In genomic region chr19:57363076-57363475, GRCm38 (mm10) we compare ENCODE assay signal across 10 mouse cellular contexts. TPM values are rescaled to one million over a fixed set of nuclear protein-coding genes. Genes with fewer than 3 reads are reported as not detected.
DNase-seq lines count a peak whose midpoint lies in the region; ATAC-seq and TF ChIP-seq lines count a peak whose summit lies in the region.
"Had no signal": no experiment of that assay in that cellular context is flagged by ENCODE, and none has a peak within 500 bp of the region (broad histone marks: within the 10 kb centered on the region; RNA-seq: fewer than 3 reads in every experiment).

No protein-coding gene starts in this region.

- H3K9me3 ChIP-seq in kidney, embryonic 16.5 days (ENCODE audit: low read length) = no peaks in the 10 kb centered on the region
- no peaks in the 10 kb centered on the region for H3K9me3 ChIP-seq in embryonic facial prominence, embryonic 14.5 days (ENCODE audit: control insufficient read depth, low read length)
- no peaks in the 10 kb centered on the region for H3K9me3 ChIP-seq in intestine, embryonic 15.5 days

- H3K27me3 ChIP-seq in kidney, embryonic 16.5 days (ENCODE audit: insufficient read depth, low read length) = no peaks in the 10 kb centered on the region
- no peaks in the 10 kb centered on the region for H3K27me3 ChIP-seq in kidney, adult 2 months (replicated peaks; ENCODE audit: control insufficient read depth, insufficient read depth, low read length)
- H3K27me3 ChIP-seq in embryonic facial prominence, embryonic 14.5 days (replicated peaks; ENCODE audit: control insufficient read depth, insufficient read depth, low read length) = no peaks in the 10 kb centered on the region
- H3K27me3 ChIP-seq in intestine, embryonic 15.5 days (replicated peaks) = no peaks in the 10 kb centered on the region
- no peaks in the 10 kb centered on the region for H3K27me3 ChIP-seq in myocyte (ENCODE audit: control insufficient read depth, insufficient read depth, insufficient read length)
- no peaks in the 10 kb centered on the region for H3K27me3 ChIP-seq in thymus, adult 2 months (ENCODE audit: control insufficient read depth, insufficient read depth, low read length)

- peaks cover 84% of the 10 kb centered on the region for H3K79me2 ChIP-seq in myocyte (ENCODE audit: control insufficient read depth, insufficient read depth)

- peaks cover 74% of the 10 kb centered on the region for H3K4me1 ChIP-seq in kidney, embryonic 16.5 days (ENCODE audit: insufficient read depth, low read length)
- peaks cover 35% of the 10 kb centered on the region for H3K4me1 ChIP-seq in kidney, adult 2 months (ENCODE audit: control insufficient read depth, insufficient read depth, low read length)
- peaks cover 53% of the 10 kb centered on the region for H3K4me1 ChIP-seq in embryonic facial prominence, embryonic 14.5 days (ENCODE audit: control insufficient read depth, insufficient read depth, low read length)
- H3K4me1 ChIP-seq in intestine, embryonic 15.5 days (replicated peaks) = peaks cover 52% of the 10 kb centered on the region
- H3K4me1 ChIP-seq in thymus, adult 2 months (replicated peaks; ENCODE audit: control insufficient read depth, insufficient read depth, low read length) = peaks cover 48% of the 10 kb centered on the region

- TF ChIP-seq CTCF in kidney, adult 2 months (conservative IDR thresholded peaks at IDR 0.05; ENCODE audit: insufficient read depth, insufficient read length, low read depth, low read length) = no peak
- TF ChIP-seq CTCF in thymus, adult 2 months (IDR thresholded peaks at IDR 0.05; ENCODE audit: borderline replicate concordance, control insufficient read depth, extremely low read depth, insufficient read depth, low read length, poor library complexity) = no peak

- no peak for TF ChIP-seq POLR2A in kidney, adult 2 months (IDR thresholded peaks at IDR 0.05; ENCODE audit: low read depth, low read length)
- no peak for TF ChIP-seq POLR2A in myocyte (IDR thresholded peaks at IDR 0.05; ENCODE audit: insufficient read length, low read depth)
- no peak for TF ChIP-seq POLR2A in thymus, adult 2 months (IDR thresholded peaks at IDR 0.05; ENCODE audit: control insufficient read depth, extremely low read depth, insufficient read depth, low read length, poor library complexity)

- WGBS in kidney, embryonic 16.5 days = 19% methylated on average over 7 of the region's 7 CpGs
- 38% methylated on average over 7 of the region's 7 CpGs for WGBS in kidney, adult 2 months
- WGBS in embryonic facial prominence, embryonic 14.5 days = 28% methylated on average over 7 of the region's 7 CpGs
- WGBS in intestine, embryonic 15.5 days = 16% methylated on average over 7 of the region's 7 CpGs
- WGBS in thymus, adult 2 months = 66% methylated on average over 7 of the region's 7 CpGs

- peak overlapping the region; percentile 52 for H3K4me2 ChIP-seq in kidney, embryonic 16.5 days (replicated peaks; ENCODE audit: low read depth, low read length)
- H3K4me2 ChIP-seq in embryonic facial prominence, embryonic 14.5 days (ENCODE audit: low read depth, low read length) = peak overlapping the region; percentile 76
- peak overlapping the region; percentile 49 for H3K4me2 ChIP-seq in intestine, embryonic 15.5 days (replicated peaks)
- peak overlapping the region; percentile 97 for H3K4me2 ChIP-seq in myocyte (ENCODE audit: low read depth)

- H3K4me3 ChIP-seq in kidney, embryonic 16.5 days (ENCODE audit: low read length) = peak overlapping the region; percentile 35
- no peak overlapping the region for H3K4me3 ChIP-seq in kidney, adult 2 months (ENCODE audit: insufficient read depth, low read depth, low read length)
- peak overlapping the region; percentile 98 for H3K4me3 ChIP-seq in embryonic facial prominence, embryonic 14.5 days (ENCODE audit: low read depth, low read length)
- H3K4me3 ChIP-seq in intestine, embryonic 15.5 days (replicated peaks) = peak overlapping the region; percentile 19
- peak overlapping the region; percentile 60 for H3K4me3 ChIP-seq in myocyte
- H3K4me3 ChIP-seq in thymus, adult 2 months (ENCODE audit: control insufficient read depth, insufficient read depth, low read length) = no peak overlapping the region

- peak overlapping the region; percentile 52 for H3K9ac ChIP-seq in kidney, embryonic 16.5 days (replicated peaks; ENCODE audit: low read length)
- H3K9ac ChIP-seq in embryonic facial prominence, embryonic 14.5 days (ENCODE audit: low read depth, low read length) = peak overlapping the region; percentile 37
- H3K9ac ChIP-seq in intestine, embryonic 15.5 days = peak overlapping the region; percentile 23; the same call in 1 of the 2 replicates

- no peak overlapping the region for H3ac ChIP-seq in myocyte (ENCODE audit: control insufficient read depth, insufficient read length)

- no peak for ATAC-seq in kidney, embryonic 16.5 days (ENCODE audit: low FRiP score, low TSS enrichment)
- ATAC-seq in embryonic facial prominence, embryonic 14.5 days (ENCODE audit: low read depth) = no peak
- no peak for ATAC-seq in intestine, embryonic 15.5 days

- DNase-seq in kidney, adult 2 months = no peak
- DNase-seq in embryonic facial prominence, embryonic 14.5 days (ENCODE audit: low spot score) = no peak
- no peak for DNase-seq in thymus, adult 2 months
- DNase-seq in left cerebral cortex, adult 11 months (ENCODE audit: low spot score) = no peak
- DNase-seq in yolk sac, embryonic 10.5 days (ENCODE audit: low spot score) = no peak
- DNase-seq: cerebellum, adult 11 months; kidney, postnatal 10 days had no signal

- peak overlapping the region; percentile 16; the same call in 1 of the 2 replicates for H3K27ac ChIP-seq in kidney, embryonic 16.5 days (ENCODE audit: low read length)
- H3K27ac ChIP-seq in kidney, adult 2 months (ENCODE audit: insufficient read depth, low read depth, low read length) = no peak overlapping the region
- 0 out of 2 replicates have a peak overlapping the region, but pooled peaks have one; percentile 21 for H3K27ac ChIP-seq in embryonic facial prominence, embryonic 14.5 days (replicated peaks; ENCODE audit: low read depth, low read length)
- H3K27ac ChIP-seq in intestine, embryonic 15.5 days = no peak overlapping the region
- H3K27ac ChIP-seq in thymus, adult 2 months (ENCODE audit: control insufficient read depth, insufficient read depth, low read length) = no peak overlapping the region

- no peaks in the 10 kb centered on the region for H3K36me3 ChIP-seq in kidney, embryonic 16.5 days (ENCODE audit: insufficient read depth, low read length)
- H3K36me3 ChIP-seq in kidney, adult 2 months (ENCODE audit: control insufficient read depth, insufficient read depth, low read length) = no peaks in the 10 kb centered on the region
- H3K36me3 ChIP-seq in embryonic facial prominence, embryonic 14.5 days (ENCODE audit: control insufficient read depth, insufficient read depth, low read length) = 0 out of 2 replicates have a peak, but pooled peaks cover 3% of the 10 kb centered on the region
- no peaks in the 10 kb centered on the region for H3K36me3 ChIP-seq in intestine, embryonic 15.5 days
- no peaks in the 10 kb centered on the region for H3K36me3 ChIP-seq in myocyte (ENCODE audit: control insufficient read depth, insufficient read depth)
- H3K36me3 ChIP-seq in thymus, adult 2 months (ENCODE audit: control insufficient read depth, insufficient read depth, low read length) = no peaks in the 10 kb centered on the region

TF ChIP-seq in myocyte, 11 proteins besides CTCF, POLR2A, EP300 and RAD21:
- TF ChIP-seq TCF12 (IDR thresholded peaks at IDR 0.05; ENCODE audit: insufficient read depth, poor library complexity, severe bottlenecking) (no peak), MYOG (IDR thresholded peaks at IDR 0.05; ENCODE audit: control insufficient read depth in 1 of 3, insufficient read depth in 1 of 3, insufficient read length in 2 of 3, low read depth in 2 of 3) (no peak), USF1 (IDR thresholded peaks at IDR 0.05; ENCODE audit: low read depth) (no peak), E2F4 (IDR thresholded peaks at IDR 0.05; ENCODE audit: insufficient read depth) (no peak), POLR2AphosphoS2 (IDR thresholded peaks at IDR 0.05; ENCODE audit: insufficient read length, low read depth) (no peak), MYOD1 (IDR thresholded peaks at IDR 0.05; ENCODE audit: control insufficient read depth in 1 of 3, insufficient read length in 2 of 3, low read depth in 2 of 3) (no peak), REST (IDR thresholded peaks at IDR 0.05; ENCODE audit: insufficient read depth, insufficient read length) (no peak), TCF3 (IDR thresholded peaks at IDR 0.05; ENCODE audit: insufficient read length, low read depth) (no peak), CEBPB (IDR thresholded peaks at IDR 0.05; ENCODE audit: insufficient read depth, poor library complexity, severe bottlenecking) (no peak), SRF (IDR thresholded peaks at IDR 0.05; ENCODE audit: control insufficient read depth, insufficient read length, low read depth) (no peak), MAX (IDR thresholded peaks at IDR 0.05; ENCODE audit: low read depth) (no peak)

RNA-seq across cellular contexts. Expression of gene Fam160b1, which starts 2.6 kb away (rescaled TPM):
- polyA plus RNA-seq in kidney, embryonic 16.5 days (2015; fragmentation: Nextera tagmentation; extraction: Ambion mirVana) = 13.1 and 14.3 TPM in 2 replicates
- polyA plus RNA-seq in kidney, adult 2 months (2012; rRNA removed) = 7.3 and 8.0 TPM in 2 replicates
- polyA plus RNA-seq in embryonic facial prominence, embryonic 14.5 days (2014; fragmentation: Nextera tagmentation; extraction: Ambion mirVana) = 18.4 and 20.0 TPM in 2 replicates
- polyA plus RNA-seq in intestine, embryonic 15.5 days (2015; fragmentation: Nextera tagmentation; extraction: Ambion mirVana) = 11.7 and 12.8 TPM in 2 replicates
- 7.1 TPM for polyA plus RNA-seq in myocyte (2012; fragmentation: generic; extraction: Trizol)
- polyA plus RNA-seq in thymus, adult 2 months (2012; rRNA removed) = 26.1 and 28.3 TPM in 2 replicates

RNA-seq across cellular contexts. Expression of gene Ablim1, which starts 48.4 kb away (rescaled TPM):
- 39.3 and 43.2 TPM in 2 replicates for polyA plus RNA-seq in kidney, embryonic 16.5 days (2015; fragmentation: Nextera tagmentation; extraction: Ambion mirVana)
- polyA plus RNA-seq in kidney, adult 2 months (2012; rRNA removed) = 34.7 and 38.3 TPM in 2 replicates
- polyA plus RNA-seq in embryonic facial prominence, embryonic 14.5 days (2014; fragmentation: Nextera tagmentation; extraction: Ambion mirVana) = 48.5 and 49.3 TPM in 2 replicates
- 28.0 and 31.2 TPM in 2 replicates for polyA plus RNA-seq in intestine, embryonic 15.5 days (2015; fragmentation: Nextera tagmentation; extraction: Ambion mirVana)
- polyA plus RNA-seq in myocyte (2012; fragmentation: generic; extraction: Trizol) = 29.9 TPM
- 216 and 231 TPM in 2 replicates for polyA plus RNA-seq in thymus, adult 2 months (2012; rRNA removed)

Comparison
In these comparisons a context has a peak if more than half of its experiments do, and no peak if none do; other contexts are left out.
1. H3K27ac ChIP-seq: peak in kidney, embryonic 16.5 days (single experiment) and embryonic facial prominence, embryonic 14.5 days (single experiment); none in kidney, adult 2 months (single experiment), intestine, embryonic 15.5 days (single experiment) and thymus, adult 2 months (single experiment).
2. H3K4me3 ChIP-seq: peak in kidney, embryonic 16.5 days (single experiment), embryonic facial prominence, embryonic 14.5 days (single experiment), intestine, embryonic 15.5 days (single experiment) and myocyte (single experiment); none in kidney, adult 2 months (single experiment) and thymus, adult 2 months (single experiment).
3. Peak in every context shown above with its lines, with median percentiles within 50 percentile points of each other: H3K4me2 ChIP-seq and H3K9ac ChIP-seq.